Mouse (Mus musculus) heart, embryonic 14.5 days (tissue): ENCODE results near the gene Lamp2. TPM values are rescaled to one million over a fixed set of nuclear protein-coding genes. Genes with fewer than 3 reads are reported as not detected.

Experiments
- ATAC-seq: fragments of 200-750 bp; cut with Nextera tagmentation; 2 replicates; pipeline ENCODE4 v1.8.0; 2017; ENCODE audit warnings: low read depth, moderate TSS enrichment; ENCODE audit not compliant: insufficient number of reproducible peaks, insufficient read depth, low FRiP score
- H3K27ac ChIP-seq, 2 experiments: fragments of 200-500 bp in 1 of 2; fragments of 300-500 bp in 1 of 2; sonication (generic) in 1 of 2; replicated peaks in 1 of 2; 2 replicates each; pipeline ENCODE4 v1.5.1; 2012 to 2014; ENCODE audit warnings: low read depth in 2 of 2, low read length in 2 of 2, control low read depth in 1 of 2, mild to moderate bottlenecking in 1 of 2, mixed read lengths in 1 of 2; ENCODE audit not compliant: control insufficient read depth in 1 of 2, insufficient read depth in 1 of 2
- H3K27me3 ChIP-seq: fragments of 300-500 bp; sonication (generic); 2 replicates; pipeline ENCODE4 v1.6.1; 2014; ENCODE audit warnings: mild to moderate bottlenecking, low read length, control low read depth; ENCODE audit not compliant: control insufficient read depth, insufficient read depth
- H3K36me3 ChIP-seq: fragments of 300-500 bp; sonication (generic); 2 replicates; pipeline ENCODE4 v1.6.1; 2014; ENCODE audit warnings: mild to moderate bottlenecking, control low read depth, low read length, mixed read lengths; ENCODE audit not compliant: control insufficient read depth, insufficient read depth
- H3K4me1 ChIP-seq, 2 experiments: fragments of 200-500 bp in 1 of 2; fragments of 300-500 bp in 1 of 2; sonication (generic) in 1 of 2; 2 replicates each; pipeline ENCODE4 v1.6.1; 2012 to 2014; ENCODE audit warnings: low read length in 2 of 2, control low read depth in 1 of 2, mixed read lengths in 1 of 2; ENCODE audit not compliant: control insufficient read depth in 2 of 2, insufficient read depth in 2 of 2
- H3K4me2 ChIP-seq: fragments of 300-500 bp; sonication (generic); 2 replicates; pipeline ENCODE4 v1.6.1; 2014; ENCODE audit warnings: mild to moderate bottlenecking, low read length
- H3K4me3 ChIP-seq, 2 experiments: fragments of 200-500 bp in 1 of 2; fragments of 300-500 bp in 1 of 2; sonication (generic) in 1 of 2; 2 replicates each; pipeline ENCODE4 v1.5.1; 2012 to 2014; ENCODE audit warnings: low read length in 2 of 2, mild to moderate bottlenecking in 2 of 2, control low read depth in 1 of 2, low read depth in 1 of 2, moderate library complexity in 1 of 2; ENCODE audit not compliant: control insufficient read depth in 1 of 2, insufficient read depth in 1 of 2
- H3K9ac ChIP-seq: fragments of 300-500 bp; sonication (generic); 2 replicates; pipeline ENCODE4 v1.6.1; 2014; ENCODE audit warnings: mild to moderate bottlenecking, low read length
- H3K9me3 ChIP-seq: fragments of 300-500 bp; sonication (generic); 2 replicates; pipeline ENCODE4 v1.6.1; 2016; ENCODE audit warnings: low read length, control low read depth; ENCODE audit not compliant: control insufficient read depth
- WGBS: fragments of 180-500 bp; shearing (Covaris S2); extraction: QIAGEN DNeasy Blood & Tissue Kit; methylation state at CpG from one replicate; pipeline ENCODE4 v1.1.7; 2014; 5-methylcytosine and 5-hydroxymethylcytosine counted together
- polyA plus RNA-seq: library from polyadenylated mRNA; unstranded; fragments of >200 nt; fragmentation: Nextera tagmentation; extraction: Ambion mirVana; gene quantifications from 2 replicates; pipeline ENCODE4 v1.2.1, GENCODE M21; 2014

Gene Lamp2
- polyA plus RNA-seq, 1 experiment from 2014 or later, result 181 TPM

DNA sequence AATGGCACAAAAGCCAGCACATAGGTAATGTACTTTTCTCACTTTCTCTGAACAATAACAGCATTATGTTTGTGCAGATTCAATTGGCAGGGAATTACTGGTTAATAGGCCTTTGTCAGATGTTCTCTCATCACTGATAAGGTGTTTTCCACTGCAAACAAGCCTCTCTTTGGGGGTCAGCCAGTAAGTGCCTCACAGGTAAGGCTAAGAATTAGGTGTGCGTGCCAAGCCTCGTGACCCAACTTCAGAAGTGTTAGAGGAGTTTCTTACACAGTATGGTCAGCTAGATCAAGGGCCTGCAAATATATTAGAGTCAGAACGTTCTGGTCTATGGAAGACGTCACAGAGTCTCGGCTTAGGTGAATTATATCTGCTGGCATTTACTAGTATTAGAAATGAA, 2.3 kb downstream of the Lamp2 start:
- H3K4me1 ChIP-seq, result no peaks in the 10 kb centered on the region
- ATAC-seq, result no peak
- H3K9ac ChIP-seq, result no peak overlapping the region
- no peak overlapping the region for H3K27ac ChIP-seq
- 77% methylated on average over 5 of the region's 5 CpGs for WGBS
- no peaks in the 10 kb centered on the region for H3K27me3 ChIP-seq
- no peaks in the 10 kb centered on the region for H3K9me3 ChIP-seq
- H3K4me3 ChIP-seq, result no peak overlapping the region
- peaks cover 33% of the 10 kb centered on the region for H3K36me3 ChIP-seq
- no peak overlapping the region for H3K4me2 ChIP-seq

DNA sequence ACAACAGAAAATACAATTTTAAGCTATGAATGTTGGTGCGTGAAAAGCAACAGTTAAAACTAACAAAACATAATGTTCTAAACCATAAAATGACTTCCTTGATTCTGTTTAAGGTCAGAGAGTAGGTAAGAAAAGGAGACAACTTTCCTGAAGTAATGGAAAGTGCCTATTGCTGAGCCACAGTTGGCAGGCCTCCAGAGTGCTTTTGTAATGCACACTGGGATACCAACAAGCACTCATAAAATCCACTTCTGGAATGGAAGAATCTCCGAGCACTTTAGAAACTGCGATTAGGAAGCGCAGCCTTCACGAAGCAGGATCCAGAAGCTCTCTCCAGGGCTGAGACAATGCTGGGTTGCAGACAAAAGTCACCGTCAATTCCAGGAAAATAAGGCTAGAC, 5.8 kb downstream of the Lamp2 start:
- H3K9ac ChIP-seq, result no peak overlapping the region
- no peaks in the 10 kb centered on the region for H3K27me3 ChIP-seq
- H3K4me3 ChIP-seq, result no peak overlapping the region
- 68% methylated on average over 6 of the region's 6 CpGs for WGBS
- H3K4me1 ChIP-seq, result no peaks in the 10 kb centered on the region
- no peak for ATAC-seq
- H3K27ac ChIP-seq, result no peak overlapping the region
- H3K4me2 ChIP-seq, result no peak overlapping the region
- no peaks in the 10 kb centered on the region for H3K9me3 ChIP-seq
- H3K36me3 ChIP-seq, result peaks cover 42% of the 10 kb centered on the region

DNA sequence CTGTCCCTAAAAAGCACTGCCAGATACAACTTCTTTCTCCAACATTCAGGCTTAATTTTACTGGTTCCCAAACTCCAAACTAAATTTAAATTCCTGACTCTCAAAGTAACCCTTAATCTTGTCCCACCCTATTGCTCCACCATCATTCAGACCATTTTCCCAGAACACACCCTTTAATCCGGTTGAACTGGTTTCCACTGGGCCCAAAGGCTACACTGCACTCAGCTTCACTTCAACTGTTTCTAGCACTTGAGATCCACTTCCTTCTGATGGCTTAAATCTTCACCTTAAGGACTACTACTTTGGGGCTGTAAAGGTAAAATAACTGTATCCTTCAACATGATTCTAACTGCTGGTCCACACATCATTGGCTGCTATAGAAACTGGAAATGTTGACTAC, 10.5 kb downstream of the Lamp2 start:
- H3K4me3 ChIP-seq, result no peak overlapping the region
- H3K4me1 ChIP-seq, result no peaks in the 10 kb centered on the region
- H3K36me3 ChIP-seq, result peaks cover 32% of the 10 kb centered on the region
- no peak overlapping the region for H3K9ac ChIP-seq
- H3K9me3 ChIP-seq, result no peaks in the 10 kb centered on the region
- H3K4me2 ChIP-seq, result no peak overlapping the region
- H3K27me3 ChIP-seq, result no peaks in the 10 kb centered on the region
- 69% methylated on average over 1 of the region's 1 CpGs for WGBS
- no peak overlapping the region for H3K27ac ChIP-seq
- no peak for ATAC-seq

DNA sequence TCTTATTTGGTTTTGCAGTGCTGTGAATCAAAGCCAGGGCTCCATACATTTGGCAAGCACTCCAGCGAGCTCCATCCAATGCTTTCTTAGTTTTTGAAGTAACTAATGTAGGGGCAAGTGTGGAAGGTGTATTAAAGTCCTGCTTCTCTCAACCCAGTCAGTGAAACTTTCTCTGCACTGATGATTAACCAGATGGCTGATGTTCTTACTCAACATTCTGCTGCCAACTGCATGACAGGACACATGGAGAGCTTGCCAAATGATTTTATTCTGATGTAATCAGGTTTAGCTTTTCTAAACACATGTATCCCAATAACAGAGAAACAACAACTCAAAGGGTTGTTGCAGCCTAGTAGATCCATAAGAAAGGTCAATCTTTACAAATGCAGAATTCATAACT, 13.8 kb downstream of the Lamp2 start:
- Histone ChIP-seq H3K9me3 (no peaks in the 10 kb centered on the region), H3K9ac (no peak overlapping the region), H3K4me1 (peaks cover 0 to 7% of the 10 kb centered on the region in 2 experiments; a peak in 2 of 4 replicates), H3K27me3 (no peaks in the 10 kb centered on the region), H3K4me2 (no peak overlapping the region), H3K4me3 (no peak overlapping the region), H3K36me3 (peaks cover 11% of the 10 kb centered on the region; the same call in 1 of the 2 replicates), H3K27ac (no peak overlapping the region)
- 80% methylated on average over 1 of the region's 1 CpGs for WGBS
- ATAC-seq, result no peak

DNA sequence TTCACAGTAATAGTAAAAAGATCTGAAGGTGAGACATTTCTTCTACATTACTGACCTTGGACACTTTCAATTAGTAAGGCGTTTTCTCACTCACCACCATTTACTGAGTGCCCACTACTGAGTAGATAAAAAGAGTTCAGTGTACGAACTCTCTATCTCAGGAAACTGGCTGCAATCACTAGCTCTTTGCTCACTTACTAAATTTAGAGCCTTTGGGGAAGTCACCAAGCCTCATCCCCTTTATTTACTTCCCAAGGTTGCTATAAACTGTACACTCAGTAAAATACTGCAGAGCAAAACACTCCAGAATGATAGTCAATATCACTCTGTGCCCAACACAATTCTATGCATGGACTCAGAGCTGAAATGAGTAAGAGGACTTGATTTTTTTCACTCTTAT, 16.6 kb downstream of the Lamp2 start:
- ATAC-seq, result no peak
- no peak overlapping the region for H3K27ac ChIP-seq
- no peaks in the 10 kb centered on the region for H3K27me3 ChIP-seq

DNA sequence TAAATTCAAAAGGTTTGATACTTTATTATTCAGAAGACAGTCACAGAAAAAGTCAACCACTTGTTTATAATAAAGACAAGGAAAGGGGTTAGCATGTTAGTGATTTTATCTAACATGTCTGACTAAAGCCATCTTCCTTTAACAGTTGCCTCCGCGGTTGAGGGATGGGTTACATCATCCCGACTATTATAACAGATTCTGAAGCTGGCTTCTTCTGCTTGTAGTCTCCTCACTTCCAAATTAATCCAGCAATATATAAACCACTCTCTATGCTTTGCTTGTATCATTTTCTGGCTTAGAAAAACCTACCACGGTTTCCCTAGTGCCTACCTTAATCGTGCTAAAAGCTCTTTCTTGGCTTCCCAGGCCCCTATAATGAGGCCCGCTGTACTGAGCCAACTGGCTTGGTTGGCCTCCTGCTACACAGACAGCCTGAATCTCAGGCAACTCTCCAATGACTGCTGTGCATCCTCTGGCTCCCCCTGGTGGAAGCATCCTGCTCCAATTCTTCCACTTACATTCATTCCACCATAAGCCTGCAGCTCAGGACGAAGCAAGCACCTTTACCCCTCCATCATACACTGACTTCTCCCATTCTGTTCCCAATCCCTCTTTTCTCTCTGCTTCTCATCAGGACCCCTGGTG, 18.0 kb downstream of the Lamp2 start:
- no peak for ATAC-seq
- H3K9me3 ChIP-seq, result no peaks in the 10 kb centered on the region
- H3K4me2 ChIP-seq, result no peak overlapping the region
- no peaks in the 10 kb centered on the region for H3K27me3 ChIP-seq
- peak overlapping the region in 1 of 2 experiments; percentile 14; a peak in 1 of 4 replicates for H3K27ac ChIP-seq
- H3K4me3 ChIP-seq, result no peak overlapping the region
- peaks cover 20% of the 10 kb centered on the region for H3K36me3 ChIP-seq
- peaks cover 0 to 7% of the 10 kb centered on the region in 2 experiments; a peak in 2 of 4 replicates for H3K4me1 ChIP-seq
- H3K9ac ChIP-seq, result no peak overlapping the region
- 51% methylated on average over 7 of the region's 7 CpGs for WGBS

More for the DNA sequence above, 16.6 kb downstream of the Lamp2 start:
- Histone ChIP-seq H3K9ac (no peak overlapping the region), H3K9me3 (no peaks in the 10 kb centered on the region), H3K4me2 (no peak overlapping the region), H3K4me1 (peaks cover 0 to 7% of the 10 kb centered on the region in 2 experiments; a peak in 2 of 4 replicates), H3K36me3 (peaks cover 20% of the 10 kb centered on the region), H3K4me3 (no peak overlapping the region)
- WGBS, result 17% methylated on average over 2 of the region's 2 CpGs

DNA sequence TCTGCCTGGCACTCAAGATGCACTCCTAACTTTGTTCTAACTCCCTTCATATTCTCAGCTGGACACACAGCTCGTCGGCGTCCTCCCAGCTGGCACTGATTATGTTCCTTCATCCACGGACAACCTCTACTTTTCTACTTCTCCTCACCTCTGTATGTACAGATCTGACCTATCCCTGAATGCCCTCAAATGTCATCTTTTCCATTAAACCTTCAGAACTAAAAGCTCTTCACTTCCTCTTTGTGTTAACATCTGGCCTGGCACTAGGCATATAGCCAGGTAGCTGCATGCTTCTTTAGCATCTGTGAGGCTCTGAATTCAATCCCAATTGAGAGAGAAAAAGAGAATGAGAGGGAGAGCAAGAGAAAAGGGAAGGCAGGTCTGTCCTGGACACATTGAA, 26.8 kb downstream of the Lamp2 start:
- no peak overlapping the region for H3K4me3 ChIP-seq
- no peak overlapping the region for H3K27ac ChIP-seq
- no peaks in the 10 kb centered on the region for H3K4me1 ChIP-seq
- peaks cover 68% of the 10 kb centered on the region for H3K36me3 ChIP-seq
- H3K9ac ChIP-seq, result no peak overlapping the region
- no peak overlapping the region for H3K4me2 ChIP-seq
- no peaks in the 10 kb centered on the region for H3K9me3 ChIP-seq
- ATAC-seq, result no peak
- 85% methylated on average over 4 of the region's 4 CpGs for WGBS
- no peaks in the 10 kb centered on the region for H3K27me3 ChIP-seq
